Mouse (Mus musculus) forebrain, embryonic 16.5 days (tissue): Measurements from ENCODE around the gene Grrp1. TPM values are rescaled to one million over a fixed set of nuclear protein-coding genes. Genes with fewer than 3 reads are reported as not detected.
A peak's percentile ranks its signal among the peaks of the same experiment; 100 is the strongest.

Source experiments
- ATAC-seq: fragments of 200-750 bp; cut with Nextera tagmentation; 2 replicates; pipeline ENCODE4 v1.8.0; 2017; ENCODE audit warnings: mild to moderate bottlenecking, moderate library complexity
- H3K27ac ChIP-seq: fragments of 300-500 bp; sonication (generic); 2 replicates; pipeline ENCODE4 v1.5.1; 2014; ENCODE audit warnings: low read length, control low read depth
- H3K27me3 ChIP-seq: fragments of 300-500 bp; sonication (generic); replicated peaks from 2 replicates; pipeline ENCODE4 v1.6.1; 2014; ENCODE audit warnings: low read length; ENCODE audit not compliant: control insufficient read depth, insufficient read depth
- H3K36me3 ChIP-seq: fragments of 300-500 bp; sonication (generic); 2 replicates; pipeline ENCODE4 v1.6.1; 2014; ENCODE audit not compliant: control insufficient read depth, insufficient read depth
- H3K4me1 ChIP-seq: fragments of 300-500 bp; sonication (generic); replicated peaks from 2 replicates; pipeline ENCODE4 v1.6.1; 2014; ENCODE audit warnings: low read length; ENCODE audit not compliant: control insufficient read depth, insufficient read depth
- H3K4me2 ChIP-seq: fragments of 300-500 bp; sonication (generic); 2 replicates; pipeline ENCODE4 v1.6.1; 2014; ENCODE audit warnings: mild to moderate bottlenecking, low read length, control low read depth
- H3K4me3 ChIP-seq: fragments of 300-500 bp; sonication (generic); replicated peaks from 2 replicates; pipeline ENCODE4 v1.5.1; 2014; ENCODE audit warnings: mild to moderate bottlenecking, low read length, control low read depth
- H3K9ac ChIP-seq: fragments of 300-500 bp; sonication (generic); replicated peaks from 2 replicates; pipeline ENCODE4 v1.6.1; 2014; ENCODE audit warnings: low read depth, low read length, control low read depth
- H3K9me3 ChIP-seq: fragments of 300-500 bp; sonication (generic); 2 replicates; pipeline ENCODE4 v1.6.1; 2016; ENCODE audit warnings: low read length; ENCODE audit not compliant: control insufficient read depth
- WGBS: fragments of 180-500 bp; shearing (Covaris S2); extraction: QIAGEN DNeasy Blood & Tissue Kit; methylation state at CpG from one replicate; pipeline ENCODE4 v1.1.7; 2014; 5-methylcytosine and 5-hydroxymethylcytosine counted together
- polyA plus RNA-seq: library from polyadenylated mRNA; unstranded; fragments of >200 nt; fragmentation: Nextera tagmentation; extraction: Ambion mirVana; gene quantifications from 2 replicates; pipeline ENCODE4 v1.2.1, GENCODE M21; 2015

The Grrp1 gene
- polyA plus RNA-seq, 1 experiment from 2014 or later: 12.5 TPM

DNA sequence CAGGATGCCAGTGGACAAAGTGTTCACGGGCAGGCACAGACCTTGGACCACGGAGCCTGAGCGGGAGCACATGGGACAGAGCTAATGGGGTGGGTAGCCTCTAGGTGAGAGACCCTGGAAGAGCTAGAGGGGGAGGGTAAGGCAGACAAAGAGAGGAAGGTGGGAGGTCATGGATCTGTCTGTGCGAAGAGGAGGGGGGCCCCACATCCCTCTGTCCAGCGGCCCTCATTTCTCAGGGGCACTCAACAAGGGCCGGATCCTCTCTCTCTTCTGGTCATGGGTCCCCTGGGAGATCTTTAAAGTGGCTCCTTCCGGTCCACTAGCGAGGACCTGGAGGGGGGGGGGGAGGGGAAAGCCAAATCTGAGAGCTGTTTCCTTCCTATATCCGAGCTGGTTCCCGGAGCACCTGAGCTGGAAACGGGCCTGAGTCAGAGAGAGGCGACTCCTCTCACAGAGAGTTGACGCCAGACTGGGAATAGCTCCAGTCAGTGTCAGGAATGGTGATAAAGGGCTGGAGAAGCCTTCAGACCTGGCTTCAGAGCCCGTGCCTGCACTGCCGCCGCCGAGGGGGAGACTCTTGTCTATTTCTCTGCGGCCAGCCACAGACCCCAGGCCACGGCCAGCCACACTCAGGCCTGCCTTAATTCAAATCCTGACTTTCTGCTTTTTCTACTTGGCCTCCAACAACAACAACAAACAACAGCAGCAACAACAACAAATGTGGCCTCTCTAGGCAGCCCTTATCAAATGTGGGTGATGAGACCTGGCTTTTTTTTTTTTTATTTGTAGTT is 2.7 kb upstream of the Grrp1 start:
- H3K36me3 ChIP-seq: no peaks in the 10 kb centered on the region
- 15% methylated on average over 19 of the region's 19 CpGs for WGBS
- no peak for ATAC-seq
- no peak overlapping the region for H3K4me3 ChIP-seq
- H3K9ac ChIP-seq: no peak overlapping the region
- no peaks in the 10 kb centered on the region for H3K9me3 ChIP-seq
- peaks cover 16% of the 10 kb centered on the region for H3K4me1 ChIP-seq
- H3K4me2 ChIP-seq: no peak overlapping the region
- H3K27ac ChIP-seq: no peak overlapping the region
- peaks cover 36% of the 10 kb centered on the region for H3K27me3 ChIP-seq

- Histone ChIP-seq H3K36me3 (no peaks in the 10 kb centered on the region), H3K9ac (no peak overlapping the region), H3K27ac (no peak overlapping the region), H3K4me1 (peaks cover 20% of the 10 kb centered on the region), H3K4me3 (no peak overlapping the region), H3K4me2 (no peak overlapping the region), H3K27me3 (peaks cover 41% of the 10 kb centered on the region), H3K9me3 (no peaks in the 10 kb centered on the region)
- ATAC-seq: no peak
- WGBS: 29% methylated on average over 4 of the region's 4 CpGs
These were observed 1.9 kb upstream of the Grrp1 start for GRCm38 (mm10) chr4:134255854-134256253.

DNA sequence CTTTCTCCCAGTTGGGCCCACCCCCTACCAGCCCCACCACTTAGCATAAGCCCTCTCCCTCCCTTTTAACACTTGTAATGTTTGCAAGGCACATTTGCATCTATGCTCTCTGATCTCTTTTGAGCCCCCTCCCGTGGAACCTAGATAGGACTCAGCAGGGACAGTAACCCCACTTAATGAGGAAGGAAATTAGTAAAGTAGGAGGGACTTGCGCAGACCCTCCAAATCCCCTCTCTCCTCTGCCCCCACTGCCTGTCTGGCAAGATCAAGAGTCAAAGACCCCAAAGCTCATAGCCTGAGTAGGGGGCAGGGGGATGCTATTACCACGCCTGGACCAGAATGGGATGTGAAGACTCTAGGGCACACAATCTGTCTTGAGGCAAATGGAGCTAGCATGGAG is 929 bp upstream of the Grrp1 start:
- 22% methylated on average over 3 of the region's 3 CpGs for WGBS
- H3K27ac ChIP-seq: no peak overlapping the region
- peaks cover 31% of the 10 kb centered on the region for H3K4me1 ChIP-seq
- H3K4me2 ChIP-seq: no peak overlapping the region
- no peak for ATAC-seq
- no peak overlapping the region for H3K9ac ChIP-seq
- H3K4me3 ChIP-seq: no peak overlapping the region
- H3K36me3 ChIP-seq: no peaks in the 10 kb centered on the region
- peaks cover 51% of the 10 kb centered on the region for H3K27me3 ChIP-seq
- H3K9me3 ChIP-seq: no peaks in the 10 kb centered on the region

- Histone ChIP-seq H3K9ac (no peak overlapping the region), H3K4me2 (no peak overlapping the region), H3K27ac (no peak overlapping the region), H3K9me3 (no peaks in the 10 kb centered on the region), H3K4me3 (peak overlapping the region; percentile 59), H3K27me3 (peaks cover 61% of the 10 kb centered on the region), H3K36me3 (no peaks in the 10 kb centered on the region), H3K4me1 (peaks cover 35% of the 10 kb centered on the region)
- ATAC-seq: no peak
- WGBS: 14% methylated on average over 15 of the region's 15 CpGs
These were observed 790 bp downstream of the Grrp1 start for GRCm38 (mm10) chr4:134252911-134253721.

DNA sequence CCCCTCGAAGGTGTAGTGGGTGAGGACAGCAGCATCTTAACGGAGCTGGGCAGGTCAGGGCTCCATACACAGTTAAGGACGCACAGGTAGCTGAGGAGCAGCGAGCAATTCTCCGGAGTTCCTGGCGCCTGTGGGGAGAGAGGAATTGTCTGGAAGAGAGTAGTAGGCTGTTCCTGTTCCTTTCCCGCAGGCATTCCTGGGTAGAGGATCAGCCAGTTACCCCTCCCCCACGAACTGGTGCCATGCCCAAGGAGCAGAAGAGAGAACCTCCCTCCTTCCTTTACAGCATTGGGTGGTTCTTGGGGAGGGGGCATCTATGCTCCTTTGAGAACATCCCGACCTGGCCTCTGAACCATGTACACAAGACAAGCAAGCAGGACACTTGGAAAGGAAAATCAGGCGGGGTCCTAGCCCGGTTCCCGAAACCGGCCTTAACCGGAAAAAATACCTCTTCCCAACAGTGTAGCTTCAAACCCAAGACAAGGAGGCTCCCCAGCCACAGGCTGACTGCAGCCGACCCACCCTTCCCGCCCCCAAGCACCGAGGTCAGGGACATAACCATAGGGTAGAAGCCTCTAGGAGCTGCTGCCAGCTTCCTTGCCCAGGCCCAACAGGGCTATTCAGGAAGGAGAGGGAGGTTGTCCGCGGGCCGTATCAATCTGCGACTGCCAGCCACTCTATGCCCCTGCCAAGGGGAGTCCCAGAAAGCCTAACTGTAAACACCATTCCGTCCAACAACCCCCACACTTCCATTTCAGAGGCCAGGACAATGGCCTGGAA is 1.6 kb downstream of the Grrp1 start:
- H3K4me1 ChIP-seq: peaks cover 35% of the 10 kb centered on the region
- ATAC-seq: no peak; the same call in 1 of the 2 replicates

GRCm38 (mm10) chr4:134251241-134252130 is 2.4 kb downstream of the Grrp1 start:
- Histone ChIP-seq H3K36me3 (no peaks in the 10 kb centered on the region), H3K4me2 (peak overlapping the region; percentile 78), H3K27ac (peak overlapping the region; percentile 56), H3K9me3 (no peaks in the 10 kb centered on the region), H3K4me3 (peak overlapping the region; percentile 59), H3K27me3 (peaks cover 61% of the 10 kb centered on the region), H3K4me1 (peaks cover 35% of the 10 kb centered on the region), H3K9ac (peak overlapping the region; percentile 65)
- WGBS: under 1% methylated on average over 91 of the region's 91 CpGs
- peak; percentile 51 for ATAC-seq

More for the DNA sequence above, 1.6 kb downstream of the Grrp1 start:
- peak overlapping the region; percentile 78 for H3K4me2 ChIP-seq
- peak overlapping the region; percentile 65 for H3K9ac ChIP-seq
- no peaks in the 10 kb centered on the region for H3K36me3 ChIP-seq
- peak overlapping the region; percentile 59 for H3K4me3 ChIP-seq
- H3K27ac ChIP-seq: peak overlapping the region; percentile 56; the same call in 1 of the 2 replicates
- H3K27me3 ChIP-seq: peaks cover 61% of the 10 kb centered on the region
- H3K9me3 ChIP-seq: no peaks in the 10 kb centered on the region
- 10% methylated on average over 22 of the region's 22 CpGs for WGBS

DNA sequence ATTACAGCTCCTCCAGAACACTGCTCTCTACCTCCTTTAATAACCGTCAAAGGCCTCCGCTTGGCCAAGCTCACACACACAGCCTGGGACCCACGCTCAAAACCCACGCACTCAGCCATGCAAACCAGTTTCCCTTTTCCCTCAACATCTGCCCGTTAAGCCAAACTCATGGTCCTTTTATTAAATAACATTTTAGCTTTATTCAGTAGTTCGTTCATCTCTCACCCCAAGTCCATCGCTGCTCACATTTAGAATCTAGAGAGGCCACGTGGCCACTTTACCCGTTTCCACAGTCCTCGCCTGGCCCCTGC is 3.0 kb downstream of the Grrp1 start:
- 6% methylated on average over 10 of the region's 10 CpGs for WGBS
- H3K27me3 ChIP-seq: peaks cover 58% of the 10 kb centered on the region
- peaks cover 36% of the 10 kb centered on the region for H3K4me1 ChIP-seq
- no peak overlapping the region for H3K27ac ChIP-seq
- H3K9me3 ChIP-seq: no peaks in the 10 kb centered on the region
- no peaks in the 10 kb centered on the region for H3K36me3 ChIP-seq
- peak overlapping the region; percentile 78 for H3K4me2 ChIP-seq
- no peak for ATAC-seq
- H3K4me3 ChIP-seq: peak overlapping the region; percentile 59
- peak overlapping the region; percentile 65 for H3K9ac ChIP-seq

- WGBS: 5% methylated on average over 27 of the region's 27 CpGs
- H3K27ac ChIP-seq: no peak overlapping the region
- ATAC-seq: no peak
These were observed 3.6 kb downstream of the Grrp1 start for GRCm38 (mm10) chr4:134250116-134250929.

More at GRCm38 (mm10) chr4:134250116-134250929, 3.6 kb downstream of the Grrp1 start:
- H3K9me3 ChIP-seq: no peaks in the 10 kb centered on the region
- peak overlapping the region; percentile 49 for H3K9ac ChIP-seq
- no peaks in the 10 kb centered on the region for H3K36me3 ChIP-seq
- peaks cover 58% of the 10 kb centered on the region for H3K27me3 ChIP-seq
- peak overlapping the region; percentile 59 for H3K4me3 ChIP-seq
- peak overlapping the region; percentile 78 for H3K4me2 ChIP-seq
- peaks cover 39% of the 10 kb centered on the region for H3K4me1 ChIP-seq
